Mouse (Mus musculus) cerebellum, adult (tissue): ENCODE results near the gene Kalrn.
"Not testable (repeated sequence)": the region's sequence is repeated elsewhere in the genome, so short reads cannot be mapped to it uniquely, and the experiment has no call there.

Experiments
- ATAC-seq: cut with Nextera tagmentation; 2 replicates; pipeline ENCODE4 v1.9.2; 2017; ENCODE audit warnings: mild to moderate bottlenecking, moderate library complexity, mixed read lengths; ENCODE audit not compliant: insufficient number of reproducible peaks, low FRiP score, low TSS enrichment

Kalrn gene

DNA sequence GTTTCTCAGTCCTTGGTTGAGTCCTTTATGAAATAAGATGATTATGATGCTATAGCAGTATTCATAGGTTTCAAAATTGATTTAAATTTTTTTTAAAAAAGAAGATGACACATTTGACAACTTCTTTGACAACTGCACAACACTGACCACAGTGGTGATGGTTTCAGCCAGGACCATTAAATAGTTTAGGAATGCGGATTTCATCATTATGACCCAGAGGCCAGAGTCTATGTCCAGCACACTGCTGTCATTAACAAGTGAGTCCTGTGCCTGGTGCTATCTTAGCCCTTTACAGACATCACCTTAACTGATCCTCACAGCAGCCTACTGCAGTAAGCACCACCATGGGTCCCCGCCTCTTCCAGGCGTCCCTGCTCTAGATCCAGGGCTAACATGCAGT lies 484.3 kb downstream of the Kalrn start:
- no peak for ATAC-seq

- no peak for ATAC-seq
These were observed 485.0 kb downstream of the Kalrn start for GRCm38 (mm10) chr16:34088331-34088730.

DNA sequence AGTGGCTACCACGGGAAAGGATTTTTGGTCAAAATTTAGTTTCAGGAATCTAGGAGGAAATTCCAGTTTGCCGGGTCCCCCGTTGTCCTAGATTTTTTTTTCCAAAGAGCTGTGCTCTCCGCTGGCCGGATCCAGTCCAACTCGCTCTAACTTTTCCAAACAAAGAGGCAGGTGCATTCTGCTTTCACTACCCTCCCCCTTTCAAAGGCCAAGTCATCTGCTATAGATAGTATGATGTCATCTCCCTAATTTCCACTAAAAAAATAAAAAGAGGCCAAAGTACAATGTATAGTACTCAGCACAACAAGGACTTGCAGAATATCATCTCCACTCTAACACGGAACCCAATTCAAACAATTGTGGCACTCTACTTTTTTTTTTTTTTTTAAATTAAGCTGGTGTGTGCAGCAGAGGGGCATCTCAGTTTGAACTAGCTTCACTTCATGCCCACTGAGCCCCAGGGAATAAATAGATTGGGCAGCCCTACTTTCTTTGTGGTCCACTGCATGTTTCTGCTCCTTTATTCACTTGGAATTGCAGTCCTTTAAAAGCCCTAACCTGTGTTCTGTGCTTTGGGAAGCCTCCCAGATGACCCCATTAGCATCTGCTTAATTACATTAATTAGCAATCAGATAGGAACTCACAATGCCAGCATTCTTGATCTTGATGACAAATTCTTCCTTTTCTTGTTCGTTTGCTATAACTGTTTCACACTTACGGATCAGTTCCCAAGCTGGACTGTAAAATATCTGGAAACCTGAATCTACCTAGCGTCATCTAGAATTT lies 489.0 kb downstream of the Kalrn start:
- no peak for ATAC-seq

- no peak for ATAC-seq
These were observed 490.6 kb downstream of the Kalrn start for GRCm38 (mm10) chr16:34082494-34083469.

- no peak for ATAC-seq
These were observed 491.5 kb downstream of the Kalrn start for GRCm38 (mm10) chr16:34081683-34082438.

DNA sequence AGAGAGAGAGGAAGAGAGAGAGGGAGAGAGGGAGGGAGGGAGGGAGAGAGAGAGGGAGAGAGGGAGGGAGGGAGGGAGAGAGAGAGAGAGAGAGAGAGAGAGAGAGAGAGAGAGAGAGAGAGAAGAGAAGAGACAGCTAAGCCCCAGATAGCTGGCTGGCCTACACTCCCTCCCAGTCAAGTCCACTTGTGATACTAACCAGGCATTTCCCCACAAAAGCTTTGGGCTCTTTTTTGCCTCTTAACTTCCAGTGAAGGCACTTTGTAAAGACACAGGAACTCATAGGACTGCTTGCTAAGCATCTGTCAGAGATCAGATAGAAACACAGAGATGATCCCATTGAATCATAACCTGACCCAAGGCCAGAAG lies 492.0 kb downstream of the Kalrn start:
- not testable (repeated sequence) for ATAC-seq

- ATAC-seq: no peak
These were observed 492.5 kb downstream of the Kalrn start for GRCm38 (mm10) chr16:34080818-34081217.

GRCm38 (mm10) chr16:34079511-34079910 lies 493.8 kb downstream of the Kalrn start:
- no peak for ATAC-seq

DNA sequence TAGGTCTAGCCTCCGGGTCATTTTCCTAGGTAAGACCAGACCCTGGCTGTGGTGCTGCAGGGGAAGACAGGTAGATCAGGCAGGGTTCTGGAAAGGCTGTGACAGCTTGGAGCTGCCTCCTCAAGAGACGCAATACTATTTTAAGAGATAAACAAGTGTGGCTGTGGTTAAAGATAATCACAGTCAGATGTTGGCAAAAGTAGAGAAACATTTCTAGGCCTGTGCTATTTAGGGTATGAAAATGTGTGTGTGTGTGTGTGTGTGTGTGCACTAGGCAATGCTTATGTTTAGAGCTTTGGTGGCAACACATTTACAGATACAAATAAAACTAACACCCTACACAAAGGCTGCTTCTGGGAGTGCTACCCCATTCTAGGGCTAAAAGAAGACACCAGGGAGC lies 494.6 kb downstream of the Kalrn start:
- ATAC-seq: no peak

GRCm38 (mm10) chr16:34076101-34076500 lies 497.2 kb downstream of the Kalrn start:
- no peak for ATAC-seq

DNA sequence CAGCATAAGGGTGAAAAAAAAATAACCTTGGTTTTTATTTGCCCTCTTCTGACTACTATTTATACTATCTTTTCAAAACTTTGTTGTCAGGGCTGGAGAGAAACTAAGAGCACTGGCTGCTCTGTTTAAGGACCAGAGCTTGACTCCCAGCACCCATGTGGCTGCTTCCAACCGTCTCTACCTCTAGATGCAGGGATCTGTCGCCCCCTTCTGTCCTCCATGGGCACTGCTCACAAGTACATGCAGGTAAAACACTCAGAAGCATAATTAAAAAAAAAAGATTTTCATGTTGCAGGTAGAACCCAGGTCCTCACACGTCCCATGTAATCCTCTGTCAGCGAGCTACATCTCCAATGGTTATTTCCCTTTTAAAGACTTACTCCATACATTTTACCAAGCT lies 499.4 kb downstream of the Kalrn start:
- ATAC-seq: no peak

DNA sequence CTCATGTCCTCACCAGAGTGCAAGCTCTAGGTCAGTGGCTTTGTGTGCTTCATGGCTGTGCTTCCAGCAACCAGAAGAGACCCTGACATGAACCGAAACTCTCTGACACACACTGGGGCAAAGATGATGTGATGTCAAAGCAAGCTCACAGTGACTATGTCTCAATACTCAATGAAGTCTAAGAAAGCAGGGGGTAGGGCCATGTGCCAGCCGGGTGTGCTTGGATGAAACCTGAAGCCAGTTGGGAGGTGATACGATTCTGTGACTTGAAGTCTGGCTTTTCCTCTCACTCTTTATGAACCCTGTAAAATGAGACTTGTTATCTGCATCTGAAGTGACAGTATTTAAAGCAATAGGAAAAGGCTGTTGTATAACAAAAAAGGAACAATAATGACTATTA lies 501.2 kb downstream of the Kalrn start:
- ATAC-seq: no peak

DNA sequence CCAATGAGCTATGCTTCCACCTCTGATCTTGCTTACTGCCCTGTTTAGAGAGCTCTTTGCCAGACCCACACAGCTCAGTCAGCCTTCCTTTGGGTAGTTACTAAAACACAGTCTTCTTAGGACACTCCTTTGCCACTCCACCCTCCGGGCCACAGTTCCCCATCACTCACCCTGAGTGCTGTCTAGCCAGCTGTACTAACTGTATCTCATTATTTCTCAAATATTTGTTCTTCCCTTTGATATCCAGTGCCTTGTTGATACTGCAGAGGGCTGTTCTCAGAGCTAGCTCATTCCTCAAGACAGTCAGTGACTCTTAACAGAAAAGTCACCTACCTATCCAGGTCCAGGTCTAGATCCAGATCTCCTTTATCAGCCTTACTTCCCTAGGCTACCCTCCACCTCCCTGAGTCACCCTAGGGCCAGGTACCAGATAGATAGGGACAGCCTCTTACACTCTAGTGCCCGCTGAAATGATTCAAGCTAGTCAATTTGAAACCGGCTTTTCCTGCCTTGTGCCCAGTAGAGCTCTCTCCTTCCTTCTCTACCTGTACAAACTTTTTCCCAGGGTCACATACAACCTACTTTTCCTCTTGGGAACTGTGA lies 502.0 kb downstream of the Kalrn start:
- no peak for ATAC-seq

- no peak for ATAC-seq
These were observed 503.9 kb downstream of the Kalrn start for GRCm38 (mm10) chr16:34069481-34069880.

GRCm38 (mm10) chr16:34066922-34067321 lies 506.4 kb downstream of the Kalrn start:
- ATAC-seq: no peak

GRCm38 (mm10) chr16:34066376-34066775 lies 507.0 kb downstream of the Kalrn start:
- ATAC-seq: no peak

DNA sequence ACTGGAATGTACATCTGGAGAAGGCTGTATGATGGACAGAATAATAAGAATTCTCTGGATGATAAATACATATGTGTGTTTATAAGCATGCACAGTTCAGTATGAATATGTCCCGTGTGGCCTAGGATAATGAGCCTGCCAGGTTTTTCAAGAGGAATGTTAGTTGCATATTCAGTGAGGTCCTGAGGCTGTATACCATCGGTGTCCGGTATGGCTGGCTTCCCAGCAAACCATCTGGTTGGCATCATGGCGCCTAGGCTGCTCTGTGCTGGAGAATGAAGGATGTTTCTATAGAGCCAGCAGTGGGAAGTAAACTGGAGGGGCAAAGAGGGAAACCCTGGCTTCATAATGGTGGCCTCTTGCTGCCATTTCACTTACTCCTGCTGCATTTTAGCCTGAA lies 510.0 kb downstream of the Kalrn start:
- no peak for ATAC-seq

- no peak for ATAC-seq
These were observed 511.7 kb downstream of the Kalrn start for GRCm38 (mm10) chr16:34061661-34062060.

GRCm38 (mm10) chr16:34058611-34059010 lies 514.7 kb downstream of the Kalrn start:
- no peak for ATAC-seq

GRCm38 (mm10) chr16:34057464-34057863 lies 515.9 kb downstream of the Kalrn start:
- no peak for ATAC-seq
